Mouse (Mus musculus) layer of hippocampus, postnatal 36 days (tissue): ENCODE measurements around the gene Arhgap30. TPM values are rescaled to one million over a fixed set of nuclear protein-coding genes. Genes with fewer than 3 reads are reported as not detected.

Source experiments
- DNase-seq, 2 experiments: peaks; one replicate each; pipeline ENCODE4 v3.0.0; 2022
- total RNA-seq, 2 experiments: library from RNA; stranded (reverse); gene quantifications; 2 replicates each; pipeline ENCODE4 v1.2.3; 2021

Gene Arhgap30
- 1 to 10 TPM; 2.0 to 2.1 TPM for total RNA-seq

DNA sequence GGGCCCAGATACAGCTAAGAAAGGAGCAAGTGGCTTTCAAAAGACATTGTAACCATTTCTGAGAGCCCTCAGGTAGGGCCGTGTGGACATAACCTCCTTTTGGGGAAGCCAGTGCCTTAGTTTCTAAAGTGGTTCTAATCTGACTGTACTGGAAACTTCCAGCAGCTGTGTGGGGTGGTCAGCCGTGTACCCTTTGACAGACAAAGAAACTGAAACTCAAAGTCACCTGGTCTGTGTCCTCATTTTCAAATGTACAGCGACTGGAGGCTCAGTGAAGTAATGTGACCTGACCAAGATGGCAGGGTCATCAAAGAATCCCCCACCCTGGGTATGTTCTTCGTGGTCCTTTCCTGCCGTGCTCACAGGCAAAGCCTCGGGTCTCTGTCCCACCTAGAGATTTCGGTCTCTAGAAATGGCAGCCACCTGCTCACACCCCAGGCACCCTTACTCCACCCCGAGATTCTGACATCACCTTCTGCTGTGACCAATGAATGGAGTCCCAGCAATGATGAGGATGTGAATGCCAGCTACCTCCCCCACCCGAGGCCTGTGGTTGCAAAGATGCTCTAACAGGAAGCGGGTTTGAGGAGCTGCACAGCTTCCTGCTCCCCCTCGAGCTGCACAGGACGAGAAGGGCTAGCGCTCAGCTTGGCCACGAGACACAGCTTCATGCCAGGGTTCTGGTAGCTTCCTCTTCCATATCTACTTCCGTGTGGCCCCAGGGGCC, at the start of gene Arhgap30:
Gene Arhgap30, plus strand, starts transcription at position 579 of the 727 bp plus-strand sequence.
- DNase-seq: no peak

DNA sequence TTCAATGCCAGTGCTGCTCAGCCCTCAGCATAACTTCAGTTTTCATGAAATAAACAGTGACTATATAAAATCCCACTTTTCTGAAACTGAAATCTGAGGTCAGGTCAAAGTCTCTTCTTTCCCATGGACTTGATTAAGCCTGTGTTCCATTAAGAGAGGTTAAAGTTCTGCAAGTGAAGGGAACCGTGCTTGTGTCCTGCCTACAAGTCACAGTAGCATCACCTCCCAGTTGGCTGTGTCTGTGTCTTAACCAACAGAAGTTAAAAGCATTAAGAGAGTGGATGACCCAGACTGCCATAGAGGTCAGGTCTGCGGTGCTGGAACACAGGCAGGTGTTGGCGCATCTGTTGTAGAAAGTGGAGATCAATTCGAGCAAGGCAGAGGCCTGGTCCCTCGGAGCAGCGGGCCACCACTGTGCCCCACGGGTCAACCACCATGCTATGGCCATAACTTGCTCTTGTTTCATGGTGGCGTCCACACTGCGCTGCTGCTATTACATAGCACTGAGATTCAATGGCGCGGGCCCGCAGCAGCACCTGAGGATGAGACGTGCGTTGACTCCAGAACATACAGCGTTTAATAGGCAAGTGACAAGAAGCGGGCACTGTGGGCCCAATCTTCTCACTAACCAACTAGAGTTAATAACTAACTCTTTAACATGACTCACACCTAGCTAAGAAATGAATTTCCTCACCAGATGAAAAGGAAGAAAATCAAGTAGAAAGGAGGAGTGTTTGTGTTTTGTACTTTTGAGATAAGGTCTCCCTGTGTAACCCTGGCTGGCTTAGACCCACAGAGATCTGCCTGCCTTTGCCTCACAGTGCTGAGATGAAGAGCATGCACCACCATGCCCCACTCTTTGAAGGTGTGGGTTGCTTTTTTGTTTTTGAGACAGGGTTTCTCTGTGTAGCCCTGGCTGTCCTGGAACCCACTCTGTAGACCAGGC, 46.2 kb upstream of the Arhgap30 start:
- no peak for DNase-seq

DNA sequence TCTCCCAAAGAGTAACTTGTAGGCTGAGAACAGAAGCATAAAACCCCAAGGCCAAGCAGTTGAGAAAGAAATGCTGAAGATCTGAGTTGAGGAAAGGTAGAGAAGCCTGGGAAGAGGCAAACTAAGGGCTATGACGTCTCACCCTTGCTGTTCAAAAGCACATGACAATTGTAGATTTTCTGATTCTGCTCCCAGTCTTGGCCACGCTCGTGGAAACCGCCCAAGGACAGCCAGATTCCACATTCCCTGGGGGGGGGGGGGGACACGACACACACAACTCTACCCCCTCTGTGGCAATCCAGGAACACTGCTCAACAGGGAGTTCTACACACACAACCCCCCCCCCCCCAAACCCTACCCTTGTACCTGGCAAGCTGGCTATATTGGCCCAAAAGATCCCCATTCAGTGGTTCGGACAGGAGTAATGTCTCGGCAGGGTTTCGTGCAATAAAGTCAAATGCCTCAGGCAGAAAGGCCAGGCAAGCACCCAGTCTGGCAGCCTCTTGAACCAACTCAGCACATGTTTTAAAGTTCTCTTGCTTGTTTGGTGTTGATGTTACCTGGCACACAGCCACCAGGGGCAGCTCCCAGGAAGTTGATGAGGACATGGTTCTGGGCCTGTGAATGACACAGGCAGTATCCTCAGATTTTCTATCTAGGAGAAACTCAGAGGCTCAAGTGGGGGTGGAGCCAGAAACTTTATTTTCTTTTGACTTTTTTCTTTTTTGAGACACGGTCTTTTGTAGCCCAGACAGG, 44.7 kb upstream of the Arhgap30 start:
- DNase-seq: no peak

- DNase-seq: no peak
Observed at GRCm38 (mm10) chr1:171344715-171345114, 44.0 kb upstream of the Arhgap30 start.

- peak; percentile 92 for DNase-seq
Observed at GRCm38 (mm10) chr1:171345225-171346094, 43.3 kb upstream of the Arhgap30 start, which contains the start of the genes Nit1 and Pfdn2. Gene Nit1, minus strand, starts transcription at chr1:171345646. Gene Pfdn2, plus strand, starts transcription at chr1:171345670.

- no peak for DNase-seq
Observed at GRCm38 (mm10) chr1:171346095-171346450, 42.7 kb upstream of the Arhgap30 start.

GRCm38 (mm10) chr1:171348665-171349064, 40.1 kb upstream of the Arhgap30 start:
- DNase-seq: no peak

DNA sequence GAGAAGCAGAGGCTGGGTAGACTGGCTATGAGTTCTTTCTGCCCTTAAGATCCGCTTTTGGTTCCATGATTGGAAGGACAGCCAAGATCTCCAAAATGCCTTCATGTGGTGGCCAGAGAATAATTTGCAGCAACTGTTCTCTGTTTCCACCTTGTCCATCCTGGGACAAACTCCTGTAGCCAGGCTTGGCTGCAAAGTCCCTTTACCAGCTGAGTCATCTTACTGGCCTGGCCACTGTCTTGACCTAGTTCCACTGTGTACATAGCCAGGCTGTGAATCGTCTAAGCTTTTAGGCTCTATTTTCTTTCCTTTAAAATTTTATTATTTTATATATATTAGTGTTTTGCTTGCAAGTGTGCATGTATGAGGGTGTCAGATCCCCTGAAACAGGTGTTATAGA, 39.5 kb upstream of the Arhgap30 start:
- DNase-seq: no peak

DNA sequence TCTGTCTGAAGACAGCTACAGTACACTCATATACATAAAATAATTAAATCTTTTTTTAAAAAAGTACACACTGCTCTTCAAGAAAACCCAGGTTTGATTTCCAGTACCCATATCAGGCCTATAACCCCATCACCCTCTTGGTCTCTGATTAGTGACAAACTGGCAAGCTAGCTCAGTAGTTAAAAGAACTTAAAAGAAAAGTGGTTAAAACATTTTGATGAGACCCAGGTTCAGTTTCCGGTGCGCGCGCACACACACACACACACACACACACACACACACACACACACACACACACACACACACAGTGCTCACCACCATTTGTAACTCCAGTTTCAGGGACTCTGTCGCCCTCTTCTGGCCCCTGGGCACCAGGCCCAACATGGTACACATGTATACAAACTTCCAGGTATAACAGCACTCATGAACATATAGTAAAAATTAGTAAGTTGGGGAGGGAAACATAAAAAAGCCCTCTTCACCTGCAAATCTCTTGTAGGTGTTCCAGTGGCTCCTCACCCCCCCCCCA, 32.9 kb upstream of the Arhgap30 start:
- DNase-seq: no peak

GRCm38 (mm10) chr1:171356814-171357213, 31.9 kb upstream of the Arhgap30 start:
- no peak for DNase-seq

- no peak for DNase-seq
Observed at GRCm38 (mm10) chr1:171358421-171358820, 30.3 kb upstream of the Arhgap30 start.

- peak in 1 of 2 experiments; percentile 40 for DNase-seq
Observed at GRCm38 (mm10) chr1:171360253-171360652, 28.5 kb upstream of the Arhgap30 start.

DNA sequence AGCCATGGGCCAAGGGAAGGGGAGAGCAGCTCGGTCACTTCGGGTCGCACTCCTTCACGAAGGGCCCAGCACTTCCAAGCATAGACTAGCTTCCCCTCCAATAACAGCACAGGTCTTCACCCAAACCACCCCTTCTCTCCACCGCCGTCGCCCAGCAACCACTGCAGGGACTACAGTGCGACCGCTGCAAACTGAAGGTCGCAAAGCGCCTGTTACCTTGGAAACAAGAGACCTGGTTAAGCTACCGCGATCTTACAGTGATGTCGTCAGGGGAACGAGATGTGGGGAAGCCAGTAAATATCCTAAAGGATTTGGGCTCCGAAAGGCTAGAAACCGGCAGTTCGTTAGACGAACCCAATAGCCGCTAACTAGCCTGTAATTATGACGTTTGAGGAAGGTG, 28.1 kb upstream of the Arhgap30 start, which contains the start of gene Klhdc9:
Gene Klhdc9, minus strand, starts transcription at position 143 of the 400 bp plus-strand sequence.
- peak; percentile 70 to 84 for DNase-seq

DNA sequence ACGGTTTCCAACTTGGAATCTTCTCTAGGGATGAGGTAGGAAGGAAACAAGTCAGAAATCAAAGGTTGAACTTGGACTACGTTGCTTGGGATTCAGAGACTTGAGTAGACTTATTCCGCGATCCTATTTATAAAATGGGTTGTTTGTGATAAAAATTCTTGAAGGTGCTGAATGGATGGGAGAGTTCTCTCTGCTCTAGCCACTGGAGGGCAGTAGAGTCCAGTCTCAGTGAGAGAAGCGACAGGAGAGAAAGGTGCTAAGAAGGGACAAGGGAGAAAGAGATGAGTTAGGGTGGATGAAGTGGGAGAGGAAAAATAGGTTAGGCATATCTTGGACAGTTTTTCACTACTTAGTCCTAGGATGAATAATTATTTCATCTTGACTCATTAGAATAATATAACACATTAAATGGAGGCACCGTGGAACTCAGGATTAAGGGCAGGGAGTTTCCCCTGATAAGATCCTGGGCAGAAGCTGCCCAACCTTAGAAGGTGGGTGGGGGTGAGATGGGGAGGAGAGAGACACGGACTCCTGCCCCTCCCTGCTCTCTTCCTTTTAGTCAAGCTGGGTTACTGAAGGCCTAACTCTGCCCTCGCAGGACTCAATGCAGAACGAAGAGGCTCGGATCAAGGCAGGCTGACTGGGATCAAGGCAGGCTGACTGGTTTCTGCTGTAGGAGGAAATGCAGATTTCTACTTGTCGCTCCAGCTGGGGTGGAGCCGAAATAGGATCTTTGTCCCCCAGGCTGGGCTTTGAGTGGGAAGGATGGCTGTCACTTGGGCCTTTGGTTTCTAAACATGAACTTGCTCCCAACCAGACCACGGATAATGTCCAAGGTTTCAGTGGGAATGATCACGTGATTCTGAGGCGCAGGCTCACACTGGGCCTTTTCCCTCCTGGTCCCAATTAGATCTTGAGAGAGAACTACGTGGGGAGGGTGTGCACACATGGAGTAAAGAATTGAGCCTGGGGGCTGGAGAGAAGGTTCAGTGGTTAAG, 27.3 kb upstream of the Arhgap30 start:
- peak; percentile 59 to 67 for DNase-seq

DNA sequence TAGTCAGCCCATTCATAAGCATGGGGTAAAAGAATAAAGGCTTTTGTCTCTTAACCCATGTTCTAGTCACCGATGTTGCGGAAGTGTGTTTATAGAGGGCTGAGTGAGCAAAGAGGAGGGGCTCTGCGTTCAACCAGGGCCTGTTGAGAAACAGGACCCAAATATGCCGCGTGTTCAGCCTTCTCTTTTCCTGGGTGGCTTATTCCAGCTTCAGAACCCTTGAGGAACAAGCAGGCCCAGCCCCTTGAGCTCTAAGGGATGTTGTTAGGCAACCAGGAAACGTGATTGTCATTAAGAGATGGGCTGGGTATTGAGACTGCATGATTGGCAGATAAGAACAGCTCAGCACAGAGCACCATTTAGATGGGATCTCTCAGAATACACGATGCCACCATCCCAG, 22.8 kb upstream of the Arhgap30 start:
- DNase-seq: no peak

GRCm38 (mm10) chr1:171369845-171370556, 18.8 kb upstream of the Arhgap30 start, which contains the start of gene Nectin4:
Gene Nectin4, plus strand, starts transcription at chr1:171370099.
- no peak for DNase-seq

DNA sequence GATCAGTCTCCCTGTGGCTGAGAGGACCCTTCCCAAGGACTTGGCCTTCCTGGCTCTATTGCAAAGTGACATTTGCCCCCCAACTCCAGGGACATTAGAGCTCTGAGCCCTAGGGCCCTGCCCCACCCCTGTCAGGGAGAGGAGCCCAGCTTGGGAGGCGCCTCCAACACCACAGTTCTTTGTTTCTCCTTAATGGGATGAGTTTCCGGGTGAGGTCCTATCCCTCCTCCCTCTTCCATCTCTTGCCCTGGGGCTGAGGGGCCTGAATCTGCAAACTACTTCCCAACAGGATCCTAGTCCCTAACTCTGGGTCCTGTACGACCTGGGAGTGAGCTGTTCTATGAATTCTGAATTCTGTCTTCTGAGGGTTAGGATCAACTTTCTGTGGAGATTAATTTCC, 15.9 kb upstream of the Arhgap30 start:
- no peak for DNase-seq

DNA sequence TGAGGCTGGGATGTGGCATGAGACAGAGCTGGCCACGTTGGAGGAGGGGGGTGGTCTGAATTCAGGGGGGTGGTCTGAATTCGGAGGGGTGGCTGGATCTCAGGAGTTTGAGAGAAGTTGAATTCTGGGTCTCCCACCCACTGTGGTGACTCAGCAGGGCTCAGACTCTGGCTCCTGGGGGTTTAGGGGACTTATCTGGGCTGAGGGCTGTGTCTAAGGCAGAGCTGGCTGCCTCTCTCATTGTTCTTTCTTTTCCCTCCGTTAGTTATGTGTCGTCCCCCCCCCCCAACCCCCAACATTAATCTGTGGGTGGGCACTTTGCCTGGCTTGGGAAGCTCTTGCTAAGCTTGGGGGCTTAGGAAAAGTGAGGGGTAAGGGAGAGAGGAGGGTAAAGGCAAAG, 14.8 kb upstream of the Arhgap30 start:
- DNase-seq: no peak

- DNase-seq: no peak
Observed at GRCm38 (mm10) chr1:171375646-171376097, 13.1 kb upstream of the Arhgap30 start.
